Mouse (Mus musculus): ENCODE measurements around the gene Syt2.

- TF ChIP-seq CTCF (IDR thresholded peaks at IDR 0.05; ENCODE audit: extremely low read depth, insufficient read depth, insufficient read length, insufficient replicate concordance) (no peak), POLR2A (IDR thresholded peaks at IDR 0.05; ENCODE audit: low read depth, low read length) (no peak)
Measured at GRCm38 (mm10) chr1:134609172-134609571, 37.3 kb upstream of the Syt2 start.

All from spleen, adult 2 months (tissue).